Mouse (Mus musculus) thymus, adult 2 months (tissue): ENCODE results near the gene Cd83. TPM values are rescaled to one million over a fixed set of nuclear protein-coding genes. Genes with fewer than 3 reads are reported as not detected.
A peak's percentile ranks its signal among the peaks of the same experiment; 100 is the strongest.

Experiments
- DNase-seq: peaks from one replicate; pipeline ENCODE4 v3.0.0; 2021
- H3K27ac ChIP-seq: fragments of 200-500 bp; 2 replicates; pipeline ENCODE4 v1.5.1; 2012; ENCODE audit warnings: low read length, control low read depth; ENCODE audit not compliant: control insufficient read depth, insufficient read depth
- H3K27me3 ChIP-seq: fragments of 200-500 bp; 2 replicates; pipeline ENCODE4 v1.6.1; 2012; ENCODE audit warnings: mild to moderate bottlenecking, low read length, moderate library complexity, mixed read lengths; ENCODE audit not compliant: control insufficient read depth, insufficient read depth
- H3K36me3 ChIP-seq: fragments of 200-500 bp; 2 replicates; pipeline ENCODE4 v1.6.1; 2012; ENCODE audit warnings: mild to moderate bottlenecking, low read length, moderate library complexity; ENCODE audit not compliant: control insufficient read depth, insufficient read depth
- H3K4me1 ChIP-seq: fragments of 200-500 bp; replicated peaks from 2 replicates; pipeline ENCODE4 v1.6.1; 2012; ENCODE audit warnings: low read length; ENCODE audit not compliant: control insufficient read depth, insufficient read depth
- H3K4me3 ChIP-seq: fragments of 200-500 bp; 2 replicates; pipeline ENCODE4 v1.5.1; 2012; ENCODE audit warnings: mild to moderate bottlenecking, low read length, control low read depth, moderate library complexity; ENCODE audit not compliant: control insufficient read depth, insufficient read depth
- CTCF ChIP-seq: fragments of 200-500 bp; IDR thresholded peaks from 2 replicates; pipeline ENCODE4 v1.5.1; 2012; ENCODE audit warnings: mild to moderate bottlenecking, control low read depth, low read length, moderate library complexity, borderline replicate concordance; ENCODE audit not compliant: control insufficient read depth, poor library complexity, insufficient read depth; ENCODE audit errors: extremely low read depth
- POLR2A ChIP-seq: fragments of 200-500 bp; IDR thresholded peaks from 2 replicates; pipeline ENCODE4 v1.6.1; 2012; ENCODE audit warnings: mild to moderate bottlenecking, low read length, control low read depth, moderate library complexity; ENCODE audit not compliant: control insufficient read depth, poor library complexity, insufficient read depth; ENCODE audit errors: extremely low read depth
- WGBS: fragments of 180-500 bp; shearing (Covaris S2); methylation state at CpG from one replicate; pipeline ENCODE4 v1.1.7; 2018; 5-methylcytosine and 5-hydroxymethylcytosine counted together
- polyA plus RNA-seq: library from polyadenylated mRNA; depleted of rRNA; stranded (reverse); fragments of >200 nt; gene quantifications from 2 replicates; pipeline ENCODE4 v1.2.3, GENCODE M21; 2012; rRNA removed

Cd83 gene
- polyA plus RNA-seq, 1 experiment = 66.8 TPM

DNA sequence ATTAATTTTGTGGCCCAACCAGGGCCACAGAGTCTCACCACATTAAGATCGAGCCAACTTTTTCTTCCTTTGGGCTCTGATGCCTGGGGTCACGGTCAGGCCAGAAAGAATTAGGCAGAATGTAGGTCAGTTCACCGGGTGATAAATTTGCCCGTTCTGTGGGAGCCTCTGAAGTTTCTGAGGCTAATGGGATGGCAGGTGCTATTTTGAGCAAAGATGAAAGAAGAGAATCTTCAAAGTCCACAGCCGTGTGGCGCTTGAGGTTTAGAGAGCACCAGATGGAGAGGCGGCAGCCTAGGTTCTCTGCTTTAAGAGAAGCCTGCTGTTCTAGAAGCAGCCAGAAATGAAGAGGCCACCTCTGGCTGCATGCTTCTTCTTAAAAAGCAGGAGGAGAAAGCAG is 48.2 kb downstream of the Cd83 start:
- Histone ChIP-seq H3K4me3 (no peak overlapping the region), H3K27me3 (no peaks in the 10 kb centered on the region), H3K27ac (peak overlapping the region; percentile 5; the same call in 1 of the 2 replicates), H3K36me3 (no peaks in the 10 kb centered on the region), H3K4me1 (peaks cover 19% of the 10 kb centered on the region)
- WGBS = 6% methylated on average over 7 of the region's 7 CpGs
- no peak for TF ChIP-seq POLR2A
- TF ChIP-seq CTCF = no peak
- peak; percentile 56 for DNase-seq

DNA sequence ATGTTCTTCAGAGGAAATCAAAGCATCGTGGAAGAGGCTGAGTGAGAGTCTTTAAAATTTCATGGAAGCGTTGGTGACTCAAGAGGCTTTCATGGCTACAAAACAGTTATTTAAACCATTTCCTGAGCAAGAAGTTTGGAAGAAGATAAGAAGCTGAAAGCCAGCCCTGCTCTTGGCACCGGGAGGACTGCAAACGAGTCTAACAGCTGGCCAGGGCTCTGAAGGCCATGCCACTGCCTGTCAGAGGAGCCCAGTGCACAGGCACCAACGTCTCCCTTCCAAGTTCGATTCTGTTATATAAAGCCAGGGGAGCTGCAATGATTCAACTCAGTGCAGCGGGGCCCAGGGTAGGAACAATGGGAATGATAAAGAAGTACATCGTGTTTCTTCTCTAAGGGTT is 51.8 kb downstream of the Cd83 start:
- Histone ChIP-seq H3K36me3 (no peaks in the 10 kb centered on the region), H3K4me1 (peaks cover 16% of the 10 kb centered on the region), H3K4me3 (no peak overlapping the region), H3K27ac (no peak overlapping the region), H3K27me3 (no peaks in the 10 kb centered on the region)
- TF ChIP-seq POLR2A = no peak
- TF ChIP-seq CTCF = no peak
- no peak for DNase-seq
- WGBS = 68% methylated on average over 8 of the region's 8 CpGs

DNA sequence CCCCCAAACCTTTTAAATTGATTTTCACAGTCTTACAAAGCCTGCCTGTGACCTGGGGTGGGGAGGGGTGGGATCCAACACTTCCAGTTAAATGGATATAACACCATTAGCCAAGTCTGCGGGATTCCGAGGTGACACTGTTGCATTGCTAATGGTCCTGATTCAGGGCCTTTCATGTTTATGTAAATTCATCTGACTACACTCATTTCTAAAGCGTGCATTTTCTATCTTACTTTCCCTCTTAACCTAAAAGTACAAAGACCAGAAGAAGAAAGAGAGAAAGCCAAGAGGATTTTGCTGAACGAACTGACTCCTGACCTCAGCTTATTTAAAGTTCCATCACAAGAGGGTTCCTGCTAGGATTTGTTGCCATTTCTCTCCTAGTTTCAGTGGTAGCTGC is 53.2 kb downstream of the Cd83 start:
- H3K4me3 ChIP-seq = no peak overlapping the region
- TF ChIP-seq CTCF (no peak), POLR2A (no peak)
- no peaks in the 10 kb centered on the region for H3K36me3 ChIP-seq
- no peak for DNase-seq
- H3K27me3 ChIP-seq = no peaks in the 10 kb centered on the region
- peaks cover 15% of the 10 kb centered on the region for H3K4me1 ChIP-seq
- H3K27ac ChIP-seq = no peak overlapping the region
- 94% methylated on average over 4 of the region's 4 CpGs for WGBS

DNA sequence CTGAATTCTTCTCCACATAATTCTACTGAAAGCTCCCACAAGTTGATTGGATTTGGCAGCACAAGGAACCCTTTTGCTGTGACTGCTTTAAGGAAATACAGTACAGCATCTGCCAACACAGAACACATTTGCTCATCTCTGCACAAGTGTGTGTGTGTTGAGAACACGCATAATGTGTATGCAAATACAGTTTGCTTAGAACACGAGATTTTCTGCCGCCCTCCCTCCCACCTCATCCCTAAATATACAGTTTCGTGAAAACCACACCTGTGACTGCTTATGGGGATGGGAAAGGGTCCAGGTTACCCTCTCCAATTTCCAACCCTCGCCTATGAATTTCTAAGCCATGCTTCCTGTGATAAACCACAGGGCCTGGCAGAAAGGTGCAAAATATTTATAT is 60.6 kb downstream of the Cd83 start:
- TF ChIP-seq CTCF (no peak), POLR2A (no peak)
- no peak overlapping the region for H3K4me3 ChIP-seq
- peaks cover 3% of the 10 kb centered on the region for H3K4me1 ChIP-seq
- WGBS = 49% methylated on average over 5 of the region's 5 CpGs
- no peak for DNase-seq
- H3K27ac ChIP-seq = no peak overlapping the region
- H3K27me3 ChIP-seq = no peaks in the 10 kb centered on the region
- no peaks in the 10 kb centered on the region for H3K36me3 ChIP-seq

DNA sequence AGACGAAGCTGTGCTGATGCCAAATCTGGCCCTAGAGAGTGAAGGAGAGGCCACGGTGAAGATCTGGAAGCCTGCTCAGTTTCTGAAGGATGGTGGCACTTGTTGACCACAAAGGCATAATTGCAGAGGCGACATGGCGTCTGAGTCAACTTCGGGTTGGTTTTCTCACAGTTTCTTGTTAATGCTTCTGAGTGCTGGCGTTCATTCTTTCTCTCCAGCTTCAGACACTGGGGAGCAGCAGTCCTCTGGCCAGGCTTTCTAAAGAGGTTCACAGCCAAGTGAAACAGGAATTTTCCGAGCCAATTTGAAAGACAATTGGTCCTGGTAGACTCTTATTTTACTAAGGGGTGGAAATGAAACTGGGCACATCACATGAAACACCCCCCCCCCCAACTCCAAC is 62.6 kb downstream of the Cd83 start:
- H3K27ac ChIP-seq = no peak overlapping the region
- no peaks in the 10 kb centered on the region for H3K27me3 ChIP-seq
- H3K4me1 ChIP-seq = no peaks in the 10 kb centered on the region; the same call in 1 of the 2 replicates
- 94% methylated on average over 7 of the region's 7 CpGs for WGBS
- no peak overlapping the region for H3K4me3 ChIP-seq
- DNase-seq = no peak
- no peaks in the 10 kb centered on the region for H3K36me3 ChIP-seq
- TF ChIP-seq CTCF (no peak), POLR2A (no peak)

DNA sequence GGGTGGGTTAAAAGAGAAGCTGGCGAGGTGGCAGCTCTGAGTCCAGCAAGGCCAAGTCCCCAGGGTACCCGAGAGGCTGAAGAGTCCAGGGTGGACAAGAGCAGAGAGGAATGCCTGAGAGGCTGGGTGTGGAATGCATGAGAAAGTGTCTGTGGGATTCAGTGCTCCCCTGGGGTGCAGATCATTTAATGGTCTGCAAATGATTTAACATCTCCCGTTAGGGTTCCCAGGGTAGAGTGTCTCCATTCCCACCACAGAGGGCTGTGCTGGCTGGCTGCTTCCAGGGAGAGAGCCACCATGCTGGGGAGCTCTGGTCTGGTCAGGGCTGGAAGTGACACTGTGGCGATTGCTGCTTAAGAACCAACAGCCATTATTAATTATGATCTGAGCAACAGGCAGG is 65.2 kb downstream of the Cd83 start:
- Histone ChIP-seq H3K4me1 (no peaks in the 10 kb centered on the region; the same call in 1 of the 2 replicates), H3K27me3 (no peaks in the 10 kb centered on the region), H3K4me3 (no peak overlapping the region), H3K36me3 (no peaks in the 10 kb centered on the region), H3K27ac (no peak overlapping the region)
- DNase-seq = no peak
- no peak for TF ChIP-seq CTCF
- no peak for TF ChIP-seq POLR2A
- 87% methylated on average over 4 of the region's 4 CpGs for WGBS

DNA sequence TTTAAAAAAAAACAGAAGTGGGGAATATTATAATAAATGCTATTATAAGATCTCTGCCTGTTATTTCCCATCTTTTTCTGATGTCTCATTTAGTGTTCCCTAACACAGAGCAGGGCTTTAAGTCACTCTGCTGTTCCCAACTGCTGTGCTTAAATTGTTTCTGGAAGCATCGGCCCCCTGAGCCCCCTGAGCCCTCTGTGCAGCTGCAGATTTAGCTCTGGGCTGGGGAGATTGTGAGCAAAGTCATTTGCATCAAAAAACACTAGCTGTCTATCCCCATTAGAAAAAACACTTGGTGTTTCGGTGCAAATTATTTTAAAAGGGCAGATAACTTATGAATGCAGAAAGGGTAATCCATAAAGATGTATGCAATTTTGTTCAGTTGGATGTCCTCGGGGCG is 66.5 kb downstream of the Cd83 start:
- TF ChIP-seq CTCF (no peak), POLR2A (no peak)
- Histone ChIP-seq H3K36me3 (no peaks in the 10 kb centered on the region), H3K4me3 (no peak overlapping the region), H3K27me3 (no peaks in the 10 kb centered on the region), H3K27ac (no peak overlapping the region), H3K4me1 (no peaks in the 10 kb centered on the region)
- 93% methylated on average over 4 of the region's 4 CpGs for WGBS
- DNase-seq = no peak

Other genes starting within 250 kb of the Cd83 start
- 18.0 and 28.2 TPM in 2 replicates for gene Mcur1, start 224.6 kb upstream of the Cd83 start, polyA plus RNA-seq
- 0.13 and 0.18 TPM in 2 replicates for gene Rnf182, start 169.1 kb upstream of the Cd83 start, polyA plus RNA-seq